Mouse (Mus musculus): ENCODE data around the gene Cks1brt. TPM values are rescaled to one million over a fixed set of nuclear protein-coding genes. Genes with fewer than 3 reads are reported as not detected.
"Not testable (repeated sequence)": the region's sequence is repeated elsewhere in the genome, so short reads cannot be mapped to it uniquely, and the experiment has no call there.

Gene Cks1brt
- total RNA-seq (2021) (not detected), polyA plus RNA-seq (2012; rRNA removed) (not detected in 2 replicates)
- long read RNA-seq = 0 reads

GRCm38 (mm10) chr8:85151624-85152023 lies at the start of gene Cks1brt:
TSS of gene Cks1brt (plus strand) at chr8:85151924.
- DNase-seq = no peak

GRCm38 (mm10) chr8:85113241-85113640 lies 38.5 kb upstream of the Cks1brt start:
- no peak for DNase-seq

GRCm38 (mm10) chr8:85115501-85115900 lies 36.2 kb upstream of the Cks1brt start:
- no peak for DNase-seq

GRCm38 (mm10) chr8:85116984-85117383 lies 34.7 kb upstream of the Cks1brt start:
- DNase-seq = no peak

GRCm38 (mm10) chr8:85119052-85119981 lies 32.4 kb upstream of the Cks1brt start:
- DNase-seq = peak; percentile 87

- not testable (repeated sequence) for DNase-seq
Observed at GRCm38 (mm10) chr8:85120251-85120650, 31.5 kb upstream of the Cks1brt start.

GRCm38 (mm10) chr8:85122995-85123394 lies 28.7 kb upstream of the Cks1brt start, which contains the start of gene Zfp791:
TSS of gene Zfp791 (minus strand) at chr8:85123095.
- DNase-seq = no peak

GRCm38 (mm10) chr8:85123691-85124090 lies 28.0 kb upstream of the Cks1brt start:
- DNase-seq = no peak

- peak; percentile 46 for DNase-seq
Observed at GRCm38 (mm10) chr8:85132335-85132734, 19.4 kb upstream of the Cks1brt start.

- not testable (repeated sequence) for DNase-seq
Observed at GRCm38 (mm10) chr8:85135690-85136089, 16.0 kb upstream of the Cks1brt start.

- no peak for DNase-seq
Observed at GRCm38 (mm10) chr8:85142516-85142915, 9.2 kb upstream of the Cks1brt start.

- peak; percentile 49 for DNase-seq
Observed at GRCm38 (mm10) chr8:85171291-85171690, 19.6 kb downstream of the Cks1brt start.

GRCm38 (mm10) chr8:85175892-85176291 lies 24.2 kb downstream of the Cks1brt start:
- DNase-seq = no peak

- no peak for DNase-seq
Observed at GRCm38 (mm10) chr8:85192346-85192745, 40.6 kb downstream of the Cks1brt start.

GRCm38 (mm10) chr8:85220220-85220619 lies 68.5 kb downstream of the Cks1brt start:
- no peak for DNase-seq

GRCm38 (mm10) chr8:85220992-85221391 lies 69.3 kb downstream of the Cks1brt start:
- peak; percentile 8 for DNase-seq

Small RNAs within 50 kb of the gene (microRNA-seq; reads per million reads assigned to microRNA genes)
- gene Gm23388 = 0 to 0.88 reads per million in 2 experiments

Other genes starting within 250 kb of the Cks1brt start
- gene Klf1, start 250.0 kb upstream of the Cks1brt start, total RNA-seq (2021) = under 1 TPM; 0.17 to 0.23 TPM
- 0.41 and 0.61 TPM in 2 replicates for gene Klf1, start 250.0 kb upstream of the Cks1brt start, polyA plus RNA-seq (2012; rRNA removed)
- 10 to 100 TPM; 10.9 to 17.5 TPM for gene Dnase2a, start 243.4 kb upstream of the Cks1brt start, total RNA-seq (2021)
- gene Dnase2a, start 243.4 kb upstream of the Cks1brt start, polyA plus RNA-seq (2012; rRNA removed) = 12.1 and 13.3 TPM in 2 replicates
- gene Mast1, start 214.6 kb upstream of the Cks1brt start, total RNA-seq (2021) = 1 to 10 TPM; 1.5 to 2.8 TPM
- gene Mast1, start 214.6 kb upstream of the Cks1brt start, polyA plus RNA-seq (2012; rRNA removed) = 3.7 and 4.4 TPM in 2 replicates
- gene Rtbdn, start 204.9 kb upstream of the Cks1brt start, total RNA-seq (2021) = not detected
- 0.25 and 0.34 TPM in 2 replicates for gene Rtbdn, start 204.9 kb upstream of the Cks1brt start, polyA plus RNA-seq (2012; rRNA removed)
- gene Gm49661, start 182.5 kb upstream of the Cks1brt start, total RNA-seq (2021) = 1 to 10 TPM; 2.1 to 2.4 TPM
- gene Gm49661, start 182.5 kb upstream of the Cks1brt start, polyA plus RNA-seq (2012; rRNA removed) = 2.1 TPM in 1 of 2 replicates, not detected in the other
- 100 to 1,000 TPM; 671 to 700 TPM for gene Prdx2, start 182.3 kb upstream of the Cks1brt start, total RNA-seq (2021)
- 181 and 240 TPM in 2 replicates for gene Prdx2, start 182.3 kb upstream of the Cks1brt start, polyA plus RNA-seq (2012; rRNA removed)
- 100 to 1,000 TPM in 1 of 2 experiments, 10 to 100 TPM in 1; 87.7 to 112 TPM for gene Rnaseh2a, start 182.2 kb upstream of the Cks1brt start, total RNA-seq (2021)
- gene Rnaseh2a, start 182.2 kb upstream of the Cks1brt start, polyA plus RNA-seq (2012; rRNA removed) = 61.7 and 76.6 TPM in 2 replicates
- gene Junb, start 173.2 kb upstream of the Cks1brt start, total RNA-seq (2021) = 10 to 100 TPM; 37.0 to 90.7 TPM
- 78.9 and 91.4 TPM in 2 replicates for gene Junb, start 173.2 kb upstream of the Cks1brt start, polyA plus RNA-seq (2012; rRNA removed)
- gene Hook2, start 161.3 kb upstream of the Cks1brt start, total RNA-seq (2021) = 1 to 10 TPM; 6.1 to 6.2 TPM
- 6.5 and 6.7 TPM in 2 replicates for gene Hook2, start 161.3 kb upstream of the Cks1brt start, polyA plus RNA-seq (2012; rRNA removed)
- gene Best2, start 137.4 kb upstream of the Cks1brt start, total RNA-seq (2021) = not detected
- gene Best2, start 137.4 kb upstream of the Cks1brt start, polyA plus RNA-seq (2012; rRNA removed) = 0.18 TPM in 1 of 2 replicates, not detected in the other
- gene Asna1, start 126.6 kb upstream of the Cks1brt start, total RNA-seq (2021) = 100 to 1,000 TPM; 106 TPM
- 89.4 and 104 TPM in 2 replicates for gene Asna1, start 126.6 kb upstream of the Cks1brt start, polyA plus RNA-seq (2012; rRNA removed)
- gene Trir, start 125.1 kb upstream of the Cks1brt start, total RNA-seq (2021) = 100 to 1,000 TPM; 160 to 184 TPM
- 64.2 and 67.6 TPM in 2 replicates for gene Trir, start 125.1 kb upstream of the Cks1brt start, polyA plus RNA-seq (2012; rRNA removed)
- 100 to 1,000 TPM in 1 of 2 experiments, 10 to 100 TPM in 1; 68.3 to 101 TPM for gene Tnpo2, start 115.0 kb upstream of the Cks1brt start, total RNA-seq (2021)
- 44.7 and 54.1 TPM in 2 replicates for gene Tnpo2, start 115.0 kb upstream of the Cks1brt start, polyA plus RNA-seq (2012; rRNA removed)
- 10 to 100 TPM; 12.3 to 13.5 TPM for gene Fbxw9, start 91.9 kb upstream of the Cks1brt start, total RNA-seq (2021)
- 55.8 and 56.2 TPM in 2 replicates for gene Fbxw9, start 91.9 kb upstream of the Cks1brt start, polyA plus RNA-seq (2012; rRNA removed)
- not detected for gene Gm5741, start 83.9 kb upstream of the Cks1brt start, total RNA-seq (2021)
- not detected in 2 replicates for gene Gm5741, start 83.9 kb upstream of the Cks1brt start, polyA plus RNA-seq (2012; rRNA removed)
- gene Dhps, start 80.2 kb upstream of the Cks1brt start, total RNA-seq (2021) = 10 to 100 TPM; 26.0 to 28.3 TPM
- 68.6 and 69.6 TPM in 2 replicates for gene Dhps, start 80.2 kb upstream of the Cks1brt start, polyA plus RNA-seq (2012; rRNA removed)
- gene Wdr83os, start 71.2 kb upstream of the Cks1brt start, total RNA-seq (2021) = 10 to 100 TPM; 77.5 to 90.1 TPM
- 104 and 142 TPM in 2 replicates for gene Wdr83os, start 71.2 kb upstream of the Cks1brt start, polyA plus RNA-seq (2012; rRNA removed)
- gene Wdr83, start 70.6 kb upstream of the Cks1brt start, total RNA-seq (2021) = 10 to 100 TPM; 17.4 to 24.9 TPM
- 15.3 and 17.4 TPM in 2 replicates for gene Wdr83, start 70.6 kb upstream of the Cks1brt start, polyA plus RNA-seq (2012; rRNA removed)
- gene Man2b1, start 68.7 kb upstream of the Cks1brt start, total RNA-seq (2021) = 10 to 100 TPM; 34.0 to 52.7 TPM
- gene Man2b1, start 68.7 kb upstream of the Cks1brt start, polyA plus RNA-seq (2012; rRNA removed) = 36.1 and 46.0 TPM in 2 replicates
- gene Zfp791, start 28.8 kb upstream of the Cks1brt start, total RNA-seq (2021) = 1 to 10 TPM; 1.6 to 2.0 TPM
- 0.08 and 0.25 TPM in 2 replicates for gene Zfp791, start 28.8 kb upstream of the Cks1brt start, polyA plus RNA-seq (2012; rRNA removed)
- not detected for gene Olfr371, start 74.1 kb downstream of the Cks1brt start, total RNA-seq (2021)
- gene Olfr371, start 74.1 kb downstream of the Cks1brt start, polyA plus RNA-seq (2012; rRNA removed) = not detected in 2 replicates
- 10 to 100 TPM; 13.6 to 17.2 TPM for gene Orc6, start 147.7 kb downstream of the Cks1brt start, total RNA-seq (2021)
- 4.0 and 4.4 TPM in 2 replicates for gene Orc6, start 147.7 kb downstream of the Cks1brt start, polyA plus RNA-seq (2012; rRNA removed)
- 100 to 1,000 TPM in 1 of 2 experiments, 10 to 100 TPM in 1; 90.1 to 101 TPM for gene Vps35, start 147.9 kb downstream of the Cks1brt start, total RNA-seq (2021)
- gene Vps35, start 147.9 kb downstream of the Cks1brt start, polyA plus RNA-seq (2012; rRNA removed) = 3.7 and 4.3 TPM in 2 replicates
- under 1 TPM; 0.23 to 0.62 TPM for gene Mylk3, start 234.4 kb downstream of the Cks1brt start, total RNA-seq (2021)
- gene Mylk3, start 234.4 kb downstream of the Cks1brt start, polyA plus RNA-seq (2012; rRNA removed) = 0.03 and 0.15 TPM in 2 replicates

All from adrenal gland, adult 2 months (tissue).